Mouse (Mus musculus): ENCODE measurements around the gene Abcf2. TPM values are rescaled to one million over a fixed set of nuclear protein-coding genes. Genes with fewer than 3 reads are reported as not detected.

The Abcf2 gene
- total and polyA plus RNA-seq, 3 experiments, result 244 to 257 TPM; not detected in 1

GRCm38 (mm10) chr5:24620116-24620515 lies 42.8 kb upstream of the Abcf2 start:
- no peak for TF ChIP-seq MYB (IDR thresholded peaks at IDR 0.05; ENCODE audit: low read depth, low read length)
- TF ChIP-seq TCF12 (IDR thresholded peaks at IDR 0.05; ENCODE audit: low read depth, low read length), result no peak
- H3K9ac ChIP-seq (ENCODE audit: control insufficient read depth, low read depth, low read length, poor library complexity, severe bottlenecking), result no peak overlapping the region
- H3K79me2 ChIP-seq (ENCODE audit: control insufficient read depth, insufficient read depth, low read length, poor library complexity), result no peaks in the 10 kb centered on the region
- no peaks in the 10 kb centered on the region for H3K9me3 ChIP-seq (replicated peaks; ENCODE audit: insufficient read depth, low read length)
- H3K27ac ChIP-seq (ENCODE audit: control insufficient read depth, low read depth, low read length), result no peak overlapping the region
- no peaks in the 10 kb centered on the region for H3K4me1 ChIP-seq (ENCODE audit: control insufficient read depth in 1 of 2, insufficient read depth in 2 of 2, low read length in 2 of 2)
- no peak overlapping the region for H3K4me3 ChIP-seq (ENCODE audit: control insufficient read depth in 1 of 2, insufficient read depth in 1 of 2, low read depth in 2 of 2, low read length in 2 of 2)
- H3K27me3 ChIP-seq (ENCODE audit: control insufficient read depth in 1 of 2, insufficient read depth in 2 of 2, low read length in 2 of 2), result peaks cover 26 to 30% of the 10 kb centered on the region in 2 experiments
- H3K36me3 ChIP-seq (ENCODE audit: control insufficient read depth in 1 of 2, insufficient read depth in 2 of 2, low read length in 2 of 2), result no peaks in the 10 kb centered on the region
- DNase-seq (ENCODE audit: low read depth, low spot score), result no peak

GRCm38 (mm10) chr5:24618921-24619320 lies 41.7 kb upstream of the Abcf2 start:
- Histone ChIP-seq H3K79me2 (ENCODE audit: control insufficient read depth, insufficient read depth, low read length, poor library complexity) (no peaks in the 10 kb centered on the region), H3K4me3 (ENCODE audit: control insufficient read depth in 1 of 2, insufficient read depth in 1 of 2, low read depth in 2 of 2, low read length in 2 of 2) (no peak overlapping the region), H3K36me3 (ENCODE audit: control insufficient read depth in 1 of 2, insufficient read depth in 2 of 2, low read length in 2 of 2) (no peaks in the 10 kb centered on the region), H3K9ac (ENCODE audit: control insufficient read depth, low read depth, low read length, poor library complexity, severe bottlenecking) (no peak overlapping the region), H3K27me3 (ENCODE audit: control insufficient read depth in 1 of 2, insufficient read depth in 2 of 2, low read length in 2 of 2) (peaks cover 27 to 29% of the 10 kb centered on the region in 2 experiments), H3K4me1 (ENCODE audit: control insufficient read depth in 1 of 2, insufficient read depth in 2 of 2, low read length in 2 of 2) (no peaks in the 10 kb centered on the region), H3K27ac (ENCODE audit: control insufficient read depth, low read depth, low read length) (no peak overlapping the region), H3K9me3 (replicated peaks; ENCODE audit: insufficient read depth, low read length) (no peaks in the 10 kb centered on the region)
- DNase-seq (ENCODE audit: low read depth, low spot score), result no peak
- TF ChIP-seq TAL1 (IDR thresholded peaks at IDR 0.05; ENCODE audit: low read length), result no peak
- no peak for TF ChIP-seq ZC3H11A (IDR thresholded peaks at IDR 0.05; ENCODE audit: low read depth, low read length)

GRCm38 (mm10) chr5:24615097-24615496 lies 37.8 kb upstream of the Abcf2 start:
- Histone ChIP-seq H3K9ac (ENCODE audit: control insufficient read depth, low read depth, low read length, poor library complexity, severe bottlenecking) (no peak overlapping the region), H3K36me3 (ENCODE audit: control insufficient read depth in 1 of 2, insufficient read depth in 2 of 2, low read length in 2 of 2) (no peaks in the 10 kb centered on the region), H3K27ac (ENCODE audit: control insufficient read depth, low read depth, low read length) (no peak overlapping the region), H3K4me1 (ENCODE audit: control insufficient read depth in 1 of 2, insufficient read depth in 2 of 2, low read length in 2 of 2) (no peaks in the 10 kb centered on the region), H3K79me2 (ENCODE audit: control insufficient read depth, insufficient read depth, low read length, poor library complexity) (no peaks in the 10 kb centered on the region), H3K9me3 (replicated peaks; ENCODE audit: insufficient read depth, low read length) (no peaks in the 10 kb centered on the region), H3K27me3 (ENCODE audit: control insufficient read depth in 1 of 2, insufficient read depth in 2 of 2, low read length in 2 of 2) (peaks cover 22 to 23% of the 10 kb centered on the region in 2 experiments), H3K4me3 (ENCODE audit: control insufficient read depth in 1 of 2, insufficient read depth in 1 of 2, low read depth in 2 of 2, low read length in 2 of 2) (no peak overlapping the region)
- TF ChIP-seq USF1 (IDR thresholded peaks at IDR 0.05; ENCODE audit: low read depth, low read length), result no peak
- no peak for TF ChIP-seq MXI1 (IDR thresholded peaks at IDR 0.05; ENCODE audit: low read depth, low read length)
- no peak for TF ChIP-seq MAZ (IDR thresholded peaks at IDR 0.05; ENCODE audit: low read depth, low read length)
- no peak for TF ChIP-seq KAT2A (conservative IDR thresholded peaks at IDR 0.05; ENCODE audit: low read depth, low read length)
- TF ChIP-seq JUND (IDR thresholded peaks at IDR 0.05; ENCODE audit: low read depth, low read length), result no peak
- TF ChIP-seq HCFC1 (IDR thresholded peaks at IDR 0.05; ENCODE audit: low read depth, low read length), result no peak
- no peak for TF ChIP-seq POLR2AphosphoS2 (IDR thresholded peaks at IDR 0.05; ENCODE audit: low read length)
- no peak for TF ChIP-seq TBP (IDR thresholded peaks at IDR 0.05; ENCODE audit: low read depth, low read length)
- no peak for TF ChIP-seq ELF1 (IDR thresholded peaks at IDR 0.05; ENCODE audit: low read depth, low read length)
- no peak for TF ChIP-seq MEF2A (IDR thresholded peaks at IDR 0.05; ENCODE audit: extremely low read depth, insufficient replicate concordance, low read depth, low read length, poor library complexity, severe bottlenecking)
- TF ChIP-seq ZNF384 (IDR thresholded peaks at IDR 0.05; ENCODE audit: low read depth, low read length), result no peak
- no peak for TF ChIP-seq MYC (IDR thresholded peaks at IDR 0.05; ENCODE audit: low read depth, low read length)
- TF ChIP-seq POLR2A (IDR thresholded peaks at IDR 0.05; ENCODE audit: control insufficient read depth in 1 of 2, insufficient read depth in 1 of 2, low read depth in 1 of 2, low read length in 2 of 2, poor library complexity in 1 of 2), result no peak
- TF ChIP-seq ZC3H11A (IDR thresholded peaks at IDR 0.05; ENCODE audit: low read depth, low read length), result no peak
- TF ChIP-seq CHD1 (IDR thresholded peaks at IDR 0.05; ENCODE audit: low read depth, low read length), result no peak
- no peak for TF ChIP-seq ZKSCAN1 (IDR thresholded peaks at IDR 0.05; ENCODE audit: low read depth, low read length)
- no peak for TF ChIP-seq SMC3 (IDR thresholded peaks at IDR 0.05; ENCODE audit: low read depth, low read length)
- no peak for TF ChIP-seq NELFE (IDR thresholded peaks at IDR 0.05; ENCODE audit: low read depth, low read length)
- TF ChIP-seq GABPA (IDR thresholded peaks at IDR 0.05; ENCODE audit: low read depth, low read length), result no peak
- DNase-seq (ENCODE audit: low read depth, low spot score), result no peak

All from MEL (cell line).